Mouse (Mus musculus) CD8-positive naive resting alpha-beta T cell, adult 2 months (primary cell): ENCODE results near the gene Hoga1.

Source experiments
- DNase-seq, 2 experiments: peaks; one replicate each; pipeline ENCODE4 v3.0.0; 2022; ENCODE audit warnings: low read depth in 2 of 2, low spot score in 2 of 2

Gene Hoga1

DNA sequence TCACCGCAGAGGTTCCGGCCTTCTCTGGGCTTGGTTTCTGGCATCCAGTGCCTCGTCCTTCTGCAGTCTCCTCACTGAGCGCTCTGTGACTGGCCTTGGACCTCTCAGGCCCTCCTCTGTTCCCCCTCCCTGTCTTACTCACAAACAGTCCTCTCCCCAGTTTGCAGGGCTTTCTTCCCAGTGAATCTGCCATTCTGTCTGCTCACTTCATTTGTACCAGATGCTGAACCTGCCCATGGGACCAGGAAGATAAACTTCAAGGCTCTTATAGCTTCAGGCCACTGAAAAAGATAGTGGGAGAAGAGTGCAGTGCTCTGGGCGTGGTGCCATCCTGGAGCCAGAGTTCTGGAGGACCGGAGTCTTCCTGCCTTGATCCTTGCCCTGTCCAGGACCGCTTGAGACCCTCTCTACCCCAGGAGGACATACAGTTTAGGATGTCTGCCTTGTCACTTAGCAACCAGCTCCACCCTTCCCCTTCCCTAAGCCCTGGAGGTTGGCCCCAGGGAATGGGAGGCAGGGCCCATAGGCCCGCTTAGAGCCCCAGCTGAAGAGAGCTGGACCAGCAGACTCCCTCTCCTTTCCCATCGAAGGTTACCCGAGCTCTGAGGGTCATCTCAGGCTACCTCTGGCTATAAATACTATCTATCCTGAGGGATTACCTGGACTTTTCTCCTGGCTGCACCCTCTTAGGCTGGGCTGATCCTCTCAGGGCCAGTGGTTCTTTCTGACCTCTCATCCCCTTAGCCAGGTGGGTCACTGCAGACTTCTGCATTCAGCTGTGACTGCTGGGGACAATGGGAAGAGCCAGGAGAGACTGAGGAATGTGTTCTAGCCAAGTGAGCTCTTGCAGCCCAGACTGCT is 23.5 kb upstream of the Hoga1 start:
- no peak for DNase-seq

DNA sequence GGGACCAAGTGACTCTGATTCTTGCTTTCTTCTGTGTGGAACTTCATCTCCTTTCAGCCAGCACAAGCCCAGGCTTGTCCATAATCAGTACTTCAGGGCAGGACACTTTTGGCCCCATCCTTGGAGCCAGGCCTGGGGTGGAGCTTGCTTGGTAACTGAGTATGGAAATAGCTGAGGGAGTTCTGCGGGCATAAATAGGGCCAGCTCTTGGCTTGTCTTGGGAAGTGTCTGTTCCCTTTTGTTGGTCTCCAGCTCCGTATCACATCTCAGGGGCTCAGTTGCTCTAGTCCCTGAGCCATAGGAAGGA is 22.9 kb upstream of the Hoga1 start:
- no peak for DNase-seq

DNA sequence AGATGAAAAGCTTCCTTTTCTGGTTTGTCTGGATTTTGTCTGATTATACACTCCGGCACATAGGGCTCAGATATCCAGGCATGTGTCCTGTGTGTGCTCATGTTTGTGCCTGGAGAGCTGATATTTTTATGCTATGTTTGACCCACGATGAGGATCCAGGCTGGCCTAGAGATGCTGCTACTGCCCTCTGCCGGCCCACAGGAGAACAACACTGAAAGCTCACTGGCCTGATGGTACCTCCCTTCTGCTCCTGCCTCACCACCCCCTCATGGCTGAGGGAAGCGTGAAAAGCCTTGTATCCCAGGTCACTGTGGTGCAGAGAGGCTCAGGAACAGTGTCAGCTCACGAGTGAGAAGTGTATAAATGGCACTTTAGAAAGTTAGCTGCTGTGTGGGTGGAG is 19.3 kb upstream of the Hoga1 start:
- DNase-seq = peak; percentile 55 to 70

DNA sequence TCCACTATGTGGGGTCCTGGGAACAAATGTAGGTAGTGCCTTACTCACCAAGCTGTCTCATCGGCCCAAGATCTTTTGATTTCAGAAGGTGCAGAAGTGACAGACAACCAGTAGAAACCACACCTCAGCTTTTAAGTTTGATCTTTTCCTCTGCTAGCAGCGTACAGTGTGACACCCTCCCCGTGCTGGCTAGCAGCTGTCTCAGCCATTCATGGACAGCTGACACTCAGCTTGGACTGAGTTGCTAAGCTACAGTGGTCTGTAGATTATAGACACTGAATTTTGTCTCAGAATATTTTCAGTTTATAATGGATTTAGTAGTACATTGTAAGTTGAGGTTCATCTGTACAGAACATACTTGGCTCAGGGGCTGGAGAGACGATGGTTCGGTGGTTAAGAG is 14.3 kb upstream of the Hoga1 start:
- DNase-seq = peak in 1 of 2 experiments; percentile 5

DNA sequence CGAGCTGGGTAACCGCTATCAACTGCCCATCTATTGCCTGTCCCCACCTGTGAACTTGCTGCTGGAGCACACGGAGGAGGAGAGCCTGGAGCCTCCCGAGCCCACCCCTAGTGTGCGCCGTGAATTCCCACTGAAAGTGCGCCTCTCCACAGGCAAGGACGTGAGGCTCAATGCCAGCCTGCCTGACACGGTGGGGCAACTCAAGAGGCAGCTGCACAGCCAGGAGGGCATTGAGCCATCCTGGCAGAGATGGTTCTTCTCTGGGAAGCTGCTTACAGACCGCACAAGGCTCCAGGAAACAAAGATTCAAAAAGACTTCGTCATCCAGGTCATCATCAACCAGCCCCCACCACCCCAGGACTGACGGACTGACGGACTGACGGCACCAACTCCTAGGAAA is 11.8 kb upstream of the Hoga1 start:
- DNase-seq = no peak

DNA sequence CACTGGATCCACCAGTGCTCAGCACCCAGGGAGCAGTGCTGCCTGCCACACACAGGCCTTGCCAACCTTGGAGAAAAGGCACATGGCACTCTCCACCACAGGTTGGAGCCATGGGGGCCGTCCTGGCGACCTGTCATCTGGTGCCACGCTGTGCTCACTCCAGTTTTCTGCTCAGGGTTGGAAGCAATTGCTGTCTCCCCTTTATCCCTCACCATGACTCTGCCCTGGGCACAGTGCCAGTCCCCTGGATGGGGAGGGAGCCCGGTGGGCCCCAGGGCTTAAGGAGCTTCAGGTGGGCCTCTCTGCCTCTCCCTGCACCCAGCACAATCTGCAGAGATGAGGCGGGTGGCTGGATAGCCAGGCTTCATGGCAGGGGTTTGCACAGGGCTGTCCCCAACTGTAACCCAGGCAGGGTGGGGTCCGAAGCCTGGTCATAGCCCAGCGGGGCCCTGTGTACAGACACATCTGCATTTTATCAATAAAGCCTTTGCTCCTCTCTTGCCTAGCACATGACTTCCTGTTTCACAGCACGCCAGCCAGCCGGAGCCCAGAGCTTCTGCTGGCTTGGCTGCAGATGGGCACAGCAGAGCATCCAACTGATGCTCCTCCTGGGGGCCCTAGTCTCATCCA is 11.1 kb upstream of the Hoga1 start:
- DNase-seq = no peak

DNA sequence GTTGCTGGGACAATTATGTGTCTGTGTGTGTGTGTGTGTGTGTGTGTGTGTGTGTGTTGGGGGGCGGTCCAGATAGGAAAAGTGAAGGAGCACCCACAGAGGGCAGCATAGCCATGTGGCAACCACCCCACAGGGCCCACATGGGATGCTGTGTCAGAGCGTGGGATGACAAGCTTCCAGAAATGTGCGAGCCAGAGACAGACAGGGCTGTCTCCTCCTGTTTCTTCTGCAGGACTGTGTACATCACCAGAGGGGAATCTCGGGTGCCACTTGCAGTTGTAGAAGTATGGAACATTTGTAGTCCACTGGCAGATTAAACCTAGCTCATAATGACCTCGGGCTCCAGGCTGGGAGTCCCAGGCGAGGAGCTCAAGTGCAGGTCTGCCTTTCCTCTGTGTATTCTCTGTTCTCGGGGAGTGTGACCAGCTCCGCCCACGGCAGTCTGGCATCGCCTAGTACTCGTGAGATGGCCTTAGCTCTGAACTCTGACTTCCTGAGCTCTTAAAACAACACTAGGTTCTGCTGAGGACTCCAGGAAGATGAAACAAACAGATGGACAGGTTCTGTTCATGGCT is 10.4 kb upstream of the Hoga1 start:
- no peak for DNase-seq

DNA sequence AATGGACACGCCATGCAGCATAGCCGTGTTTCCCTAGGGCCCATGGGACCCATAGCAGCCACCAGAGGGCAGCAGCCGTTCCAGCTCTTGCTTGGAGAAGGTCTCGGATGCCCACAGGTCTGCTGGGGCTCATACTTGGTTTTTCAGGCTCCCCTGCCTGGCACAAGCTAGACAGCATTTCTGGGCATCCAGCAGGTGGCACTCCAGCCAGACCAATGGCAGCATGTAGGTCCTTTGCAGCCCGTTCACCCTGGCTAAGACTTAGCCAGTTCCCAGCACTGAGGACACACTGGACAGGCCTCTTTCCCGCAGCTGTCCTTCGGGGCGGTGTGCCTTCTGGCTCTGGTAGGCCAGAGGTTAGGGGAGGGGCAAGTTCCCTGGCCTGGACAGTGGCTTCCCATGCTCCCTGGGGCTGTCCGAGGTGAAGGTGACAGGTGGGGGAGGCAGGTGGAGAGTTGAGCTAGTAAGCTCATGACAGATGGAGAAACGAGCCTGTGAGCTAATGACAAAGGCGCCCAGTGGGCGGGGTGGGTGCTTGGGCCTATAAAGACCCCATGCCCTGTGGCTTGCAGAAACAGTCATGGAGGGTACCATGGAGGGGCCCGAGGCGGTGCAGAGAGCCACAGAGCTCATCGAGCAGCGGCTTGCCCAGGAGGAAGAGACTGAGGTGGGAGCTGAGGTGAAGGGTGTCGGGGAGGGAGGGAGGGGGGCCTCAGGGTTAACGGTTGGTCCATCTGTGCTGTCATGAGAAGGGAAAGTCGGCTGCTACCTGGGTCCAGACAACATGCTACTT is 9.8 kb upstream of the Hoga1 start, which contains the start of gene Ankrd2:
Gene Ankrd2, plus strand, starts transcription at position 545 of the 793 bp plus-strand sequence.
- peak; percentile 67 to 68 for DNase-seq

DNA sequence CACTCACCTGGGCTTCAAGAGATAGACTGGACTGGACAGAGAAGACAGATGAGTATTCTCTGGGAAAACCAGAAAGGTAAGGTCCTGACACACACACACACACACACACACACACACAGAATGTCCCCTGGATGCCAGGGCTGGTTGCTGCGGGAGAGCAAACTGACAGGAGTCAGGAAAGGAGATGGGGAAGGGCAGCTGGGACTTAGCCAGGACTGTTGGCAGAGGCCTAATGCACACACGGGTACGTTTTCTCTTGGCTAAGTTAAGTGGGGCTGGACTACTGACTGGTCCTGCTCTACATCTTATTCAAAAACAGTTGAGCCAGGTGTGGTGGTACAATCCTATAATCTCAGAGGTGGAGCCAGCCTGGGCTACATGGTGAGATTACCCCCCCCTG is 9.1 kb upstream of the Hoga1 start:
- DNase-seq = no peak

DNA sequence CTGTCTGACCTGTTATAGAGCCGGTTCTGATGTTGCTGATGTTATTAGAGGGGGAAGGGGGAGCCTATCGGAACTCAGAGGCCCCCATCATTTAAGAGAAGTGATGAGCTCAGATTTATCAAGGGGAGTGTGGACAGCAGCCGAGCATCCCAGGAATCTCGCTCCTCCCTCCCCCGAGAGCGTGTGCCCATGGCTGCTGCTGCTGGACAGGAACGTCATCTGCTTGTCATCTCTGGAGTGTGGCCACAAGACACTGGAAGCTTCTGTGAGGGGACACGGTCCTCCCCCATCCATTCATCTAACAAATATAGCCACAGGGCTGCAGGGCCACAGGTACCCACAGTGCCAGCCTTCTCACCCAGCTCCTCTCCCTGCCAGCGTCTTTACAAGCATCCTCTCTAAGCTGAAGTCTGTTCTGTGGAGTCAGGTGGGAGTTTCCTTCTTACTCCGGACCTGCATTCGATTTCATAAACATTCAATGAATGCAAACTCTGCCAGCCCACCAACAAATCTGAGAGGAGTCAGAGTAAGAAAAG is 8.2 kb upstream of the Hoga1 start:
- DNase-seq = no peak

DNA sequence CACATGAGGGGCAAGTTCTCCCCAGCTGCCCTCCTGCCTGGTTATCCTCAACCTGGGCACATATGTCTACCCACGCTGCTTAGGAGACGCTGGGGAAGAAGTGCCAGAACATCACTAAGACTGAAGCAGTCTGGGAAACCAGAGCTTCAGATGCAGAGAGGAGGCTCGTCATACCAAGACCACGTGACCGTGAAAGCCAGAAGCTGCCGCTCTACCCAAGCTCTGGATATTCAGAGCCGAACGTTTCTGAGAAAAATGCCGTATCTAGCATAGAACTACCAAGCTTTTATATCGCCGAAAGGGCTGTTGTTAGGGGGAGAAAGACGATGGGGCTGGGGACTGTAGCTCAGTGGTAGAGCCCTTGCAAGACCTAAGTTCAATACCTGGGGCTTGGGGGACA is 7.1 kb upstream of the Hoga1 start:
- DNase-seq = no peak

DNA sequence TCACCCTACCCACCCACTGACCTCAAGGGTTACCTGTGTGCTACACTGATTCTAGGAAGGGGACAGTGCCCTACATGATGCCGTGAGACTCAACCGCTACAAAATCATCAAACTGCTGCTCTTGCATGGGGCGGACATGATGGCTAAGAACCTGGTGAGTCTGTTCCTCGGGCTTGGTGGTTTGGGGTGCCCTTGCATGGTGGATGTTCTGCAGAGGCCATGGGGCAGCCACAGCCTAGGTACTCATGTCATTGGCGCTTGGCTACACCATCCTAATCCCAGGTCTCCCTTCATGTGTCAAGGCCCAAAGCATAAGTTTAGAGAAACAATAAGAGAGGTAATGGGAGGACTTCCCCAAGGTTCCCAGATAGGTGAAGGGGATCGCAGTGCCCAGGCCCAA is 1.4 kb upstream of the Hoga1 start:
- no peak for DNase-seq

DNA sequence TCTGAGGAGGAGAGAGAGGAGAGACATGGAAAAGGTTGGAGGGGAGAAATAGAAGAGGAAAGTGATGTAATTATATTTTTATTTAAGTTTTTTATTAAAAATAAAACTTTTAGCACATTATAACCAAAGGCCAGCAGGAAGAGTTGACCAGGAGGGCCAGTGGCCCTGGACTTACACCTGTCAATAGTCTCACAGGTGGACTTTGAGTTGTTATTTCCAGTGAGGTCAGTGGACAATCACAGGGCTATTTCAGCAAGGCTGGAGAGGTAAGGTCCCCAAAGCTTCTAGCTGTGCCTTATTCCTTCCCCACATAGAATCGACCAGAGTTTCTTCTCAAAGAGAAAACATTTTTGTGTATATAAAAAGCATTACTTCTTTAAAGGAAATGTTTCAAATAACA is 4.8 kb downstream of the Hoga1 start:
- no peak for DNase-seq

DNA sequence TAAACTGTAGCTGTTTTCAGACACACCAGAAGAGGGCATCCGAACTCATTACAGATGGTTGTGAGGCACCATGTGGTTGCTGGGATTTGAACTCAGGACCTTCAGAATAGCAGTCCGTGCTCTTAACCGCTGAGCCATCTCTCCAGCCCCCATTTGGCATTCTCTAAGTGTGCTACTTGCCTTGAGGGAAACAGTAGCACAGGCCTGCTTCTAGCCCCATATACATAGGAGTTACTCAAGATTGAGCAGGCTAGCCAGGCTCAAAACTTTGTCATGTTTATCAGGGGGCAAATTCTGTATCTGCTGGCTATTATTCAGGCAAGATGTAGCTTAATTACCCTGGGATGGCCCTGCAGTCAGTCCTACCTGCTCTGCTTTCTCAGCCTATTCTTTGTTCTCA is 5.9 kb downstream of the Hoga1 start:
- no peak for DNase-seq

DNA sequence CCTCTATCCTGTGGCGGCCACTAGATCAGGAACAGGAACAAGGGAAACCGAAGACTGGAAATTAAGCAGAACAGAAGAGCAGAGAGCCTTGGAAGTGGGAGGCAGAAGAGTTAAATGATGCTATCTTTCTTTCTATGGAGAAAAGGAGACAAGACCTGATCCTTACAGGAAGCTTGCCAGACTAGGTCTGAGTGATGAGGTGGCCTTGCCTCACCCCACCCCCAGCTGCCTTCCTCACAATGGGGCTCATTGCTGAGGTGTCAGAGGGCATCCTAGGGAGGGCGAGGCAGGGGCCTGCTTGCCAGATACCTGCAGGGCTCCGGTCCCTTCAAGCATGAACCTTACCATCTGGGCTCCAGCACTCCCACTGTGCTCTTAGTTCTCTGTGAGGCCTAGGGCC is 6.5 kb downstream of the Hoga1 start, which contains the start of gene 4933411K16Rik:
Gene 4933411K16Rik, plus strand, starts transcription at position 301 of the 400 bp plus-strand sequence.
- DNase-seq = no peak

DNA sequence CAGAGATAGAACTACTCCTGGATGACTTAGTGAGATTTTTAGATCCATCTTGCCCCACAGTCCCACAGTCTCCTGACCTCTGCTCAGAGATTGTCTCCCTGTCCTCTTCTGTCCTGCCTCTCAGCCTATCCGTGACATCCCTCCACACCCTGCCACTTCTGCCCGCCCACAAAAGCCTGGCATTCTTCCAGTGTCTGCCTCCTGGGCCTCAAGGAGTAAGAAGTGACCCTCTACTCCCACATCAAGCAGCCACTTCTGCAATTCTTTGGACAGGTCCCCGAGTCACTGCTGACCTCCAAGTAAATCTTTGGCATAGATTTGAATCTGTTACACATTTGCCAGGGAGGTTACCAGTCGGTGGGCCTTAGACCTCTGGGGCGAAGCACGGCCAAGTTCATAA is 8.8 kb downstream of the Hoga1 start:
- no peak for DNase-seq

DNA sequence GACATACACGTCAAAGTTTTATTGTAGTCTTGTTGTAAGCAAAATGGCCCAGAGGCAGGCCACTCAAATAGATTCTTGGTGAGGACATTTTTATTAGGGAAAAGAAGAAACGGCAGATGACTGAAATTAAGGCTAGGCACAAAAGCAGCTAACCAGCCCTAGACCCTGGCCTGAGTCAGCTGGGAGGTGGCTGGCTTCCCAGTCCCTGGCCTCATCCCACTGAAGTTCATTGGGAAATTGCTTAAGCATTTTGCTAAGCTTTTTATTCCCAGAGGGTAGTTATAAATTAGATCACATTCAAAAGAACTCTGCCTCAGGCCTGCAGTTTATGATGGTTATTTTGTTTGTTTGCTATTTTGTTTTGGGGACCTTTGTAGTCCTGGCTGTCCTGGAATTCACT is 10.5 kb downstream of the Hoga1 start:
- DNase-seq = no peak

DNA sequence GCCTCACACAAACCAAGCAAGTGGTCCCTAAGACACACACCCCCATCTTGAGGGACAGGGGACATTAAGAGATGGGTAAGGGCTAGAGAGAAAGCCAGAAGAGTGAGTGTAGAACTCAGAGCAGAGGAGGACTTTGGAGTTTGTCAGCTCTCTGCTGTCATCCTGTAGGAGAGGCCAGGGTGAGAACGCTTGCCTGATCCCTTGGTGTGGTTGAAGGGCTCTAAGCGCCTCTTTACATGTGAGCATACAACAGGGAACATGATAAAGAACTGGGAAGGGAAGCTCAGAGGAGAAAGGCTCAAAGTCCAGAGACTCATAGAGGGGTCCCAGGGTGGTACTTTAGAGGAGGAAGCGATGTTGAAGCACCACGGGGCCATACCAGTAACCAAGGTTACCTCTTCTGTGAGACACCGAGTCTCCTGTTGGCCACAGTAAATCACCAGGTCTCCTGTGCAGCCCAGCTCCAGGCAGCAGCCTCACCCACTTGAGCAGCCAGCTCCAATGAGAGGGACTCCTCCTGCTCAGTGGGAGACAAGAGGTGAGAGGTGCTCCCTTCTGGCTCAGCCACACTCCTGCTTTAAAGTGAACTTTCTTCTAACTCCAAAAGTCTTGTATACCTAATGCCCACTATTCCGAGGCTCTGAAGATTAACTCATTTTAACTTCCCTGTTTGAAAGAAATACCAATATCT is 11.5 kb downstream of the Hoga1 start:
- DNase-seq = no peak

DNA sequence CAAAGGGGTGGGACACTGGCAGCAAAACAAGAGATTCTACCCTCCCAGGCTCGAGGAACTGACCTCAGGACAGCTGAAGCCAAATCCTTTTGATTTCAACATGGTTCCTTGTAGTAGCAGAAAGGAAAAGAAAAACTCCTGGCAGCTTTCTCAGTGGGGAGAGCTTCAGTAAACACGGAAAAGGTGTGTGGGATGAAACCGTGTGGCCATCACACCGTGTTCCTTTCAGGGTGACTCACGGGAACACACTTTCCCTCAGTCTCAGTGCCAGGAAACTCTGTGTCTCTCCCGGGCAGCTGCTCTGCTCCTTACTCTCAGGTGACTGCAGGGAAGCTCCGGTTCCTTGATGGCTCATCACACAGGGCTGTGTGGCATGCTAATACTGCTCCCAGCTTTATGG is 13.0 kb downstream of the Hoga1 start:
- DNase-seq = no peak

DNA sequence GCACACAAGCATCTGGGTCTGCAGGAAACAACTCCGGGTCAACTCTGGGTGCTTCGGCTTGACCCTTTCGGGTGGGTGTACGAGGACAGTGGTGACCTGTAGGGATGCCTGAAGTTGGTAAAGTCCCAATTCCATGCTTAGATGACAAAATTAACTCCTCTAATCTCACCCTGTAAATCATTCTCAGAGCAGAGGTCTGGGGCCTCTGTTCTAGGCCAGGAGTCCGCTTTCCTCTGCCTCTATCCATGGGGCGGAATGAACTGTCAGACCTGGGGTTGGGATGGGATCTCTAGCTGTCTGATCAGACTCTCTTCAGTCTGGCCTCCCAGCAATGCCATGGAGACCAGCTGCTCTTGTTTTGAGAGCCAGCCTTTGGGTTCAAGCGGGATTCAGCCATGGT is 16.0 kb downstream of the Hoga1 start:
- DNase-seq = no peak
